Mouse (Mus musculus) kidney, embryonic 15.5 days (tissue): ENCODE measurements around the gene Slc16a13. TPM values are rescaled to one million over a fixed set of nuclear protein-coding genes. Genes with fewer than 3 reads are reported as not detected.

ENCODE experiments used
- ATAC-seq: fragments of 200-750 bp; cut with Nextera tagmentation; replicated peaks from 2 replicates; pipeline ENCODE4 v1.8.0; 2017; ENCODE audit warnings: moderate TSS enrichment; ENCODE audit not compliant: low FRiP score
- H3K27ac ChIP-seq: fragments of 300-500 bp; sonication (generic); 2 replicates; pipeline ENCODE4 v1.5.1; 2015; ENCODE audit warnings: mild to moderate bottlenecking, inconsistent platforms
- H3K27me3 ChIP-seq: fragments of 300-500 bp; sonication (generic); 2 replicates; pipeline ENCODE4 v1.6.1; 2015; ENCODE audit warnings: inconsistent platforms
- H3K36me3 ChIP-seq: fragments of 300-500 bp; sonication (generic); 2 replicates; pipeline ENCODE4 v1.6.1; 2015; ENCODE audit warnings: inconsistent platforms
- H3K4me1 ChIP-seq: fragments of 300-500 bp; sonication (generic); 2 replicates; pipeline ENCODE4 v1.6.1; 2015; ENCODE audit warnings: inconsistent platforms
- H3K4me2 ChIP-seq: fragments of 300-500 bp; sonication (generic); 2 replicates; pipeline ENCODE4 v1.6.1; 2015; ENCODE audit warnings: moderate library complexity, mild to moderate bottlenecking, inconsistent platforms
- H3K4me3 ChIP-seq: fragments of 300-500 bp; sonication (generic); replicated peaks from 2 replicates; pipeline ENCODE4 v1.5.1; 2015; ENCODE audit warnings: mild to moderate bottlenecking, inconsistent platforms
- H3K9ac ChIP-seq: fragments of 300-500 bp; sonication (generic); 2 replicates; pipeline ENCODE4 v1.6.1; 2015; ENCODE audit warnings: mild to moderate bottlenecking, inconsistent platforms
- H3K9me3 ChIP-seq: fragments of 300-500 bp; sonication (generic); replicated peaks from 2 replicates; pipeline ENCODE4 v1.6.1; 2016; ENCODE audit warnings: inconsistent platforms
- WGBS: fragments of 180-500 bp; shearing (Covaris S2); methylation state at CpG from one replicate; pipeline ENCODE4 v1.1.7; 2015; ENCODE audit warnings: mixed read lengths; 5-methylcytosine and 5-hydroxymethylcytosine counted together
- polyA plus RNA-seq: library from polyadenylated mRNA; unstranded; fragments of >200 nt; fragmentation: Nextera tagmentation; extraction: Ambion mirVana; gene quantifications from 2 replicates; pipeline ENCODE4 v1.2.1, GENCODE M21; 2015

Slc16a13 gene
- polyA plus RNA-seq, 1 experiment from 2014 or later: 13.3 TPM

- under 1% methylated on average over 33 of the region's 35 CpGs for WGBS
Measured at GRCm38 (mm10) chr11:70239541-70240279, 18.8 kb upstream of the Slc16a13 start, which contains the start of the genes Gm21988 and Rnasek. Gene Gm21988 (minus strand): TSS chr11:70239830. Gene Rnasek (minus strand): TSS chr11:70239842.

GRCm38 (mm10) chr11:70238591-70239440 lies 18.0 kb upstream of the Slc16a13 start:
- WGBS: 13% methylated on average over 23 of the region's 23 CpGs
- H3K4me1 ChIP-seq: peaks cover 45% of the 10 kb centered on the region
- no peak for ATAC-seq
- H3K9me3 ChIP-seq: no peaks in the 10 kb centered on the region
- H3K36me3 ChIP-seq: peaks cover 17% of the 10 kb centered on the region
- H3K27ac ChIP-seq: peak overlapping the region; percentile 93
- no peaks in the 10 kb centered on the region; the same call in 1 of the 2 replicates for H3K27me3 ChIP-seq
- peak overlapping the region; percentile 86 for H3K4me3 ChIP-seq
- peak overlapping the region; percentile 92 for H3K4me2 ChIP-seq
- peak overlapping the region; percentile 86 for H3K9ac ChIP-seq

More at GRCm38 (mm10) chr11:70239541-70240279, 18.8 kb upstream of the Slc16a13 start, which contains the start of the genes Gm21988 and Rnasek:
- H3K9me3 ChIP-seq: no peaks in the 10 kb centered on the region
- H3K27ac ChIP-seq: peak within 1 kb of the TSS; percentile 93
- H3K4me2 ChIP-seq: peak within 1 kb of the TSS; percentile 92
- H3K4me3 ChIP-seq: peak within 1 kb of the TSS; percentile 86
- H3K36me3 ChIP-seq: peaks cover 14% of the 10 kb centered on the region
- peaks cover 39% of the 10 kb centered on the region for H3K4me1 ChIP-seq
- ATAC-seq: peak; percentile 47
- peaks cover 4% of the 10 kb centered on the region; the same call in 1 of the 2 replicates for H3K27me3 ChIP-seq
- H3K9ac ChIP-seq: peak within 1 kb of the TSS; percentile 86

- Histone ChIP-seq H3K9me3 (no peaks in the 10 kb centered on the region), H3K4me1 (peaks cover 57% of the 10 kb centered on the region), H3K4me2 (peak within 1 kb of the TSS; percentile 92), H3K9ac (peak within 1 kb of the TSS; percentile 86), H3K27me3 (no peaks in the 10 kb centered on the region; the same call in 1 of the 2 replicates), H3K27ac (peak within 1 kb of the TSS; percentile 93), H3K4me3 (peak within 1 kb of the TSS; percentile 86), H3K36me3 (peaks cover 17% of the 10 kb centered on the region)
- under 1% methylated on average over 70 of the region's 70 CpGs for WGBS
- ATAC-seq: peak; percentile 92
Measured at GRCm38 (mm10) chr11:70237457-70238167, 16.7 kb upstream of the Slc16a13 start, which contains the start of gene 0610010K14Rik. Gene 0610010K14Rik (minus strand): TSS chr11:70237914.

GRCm38 (mm10) chr11:70236717-70237116 lies 15.9 kb upstream of the Slc16a13 start:
- WGBS: 42% methylated on average over 7 of the region's 7 CpGs
- no peaks in the 10 kb centered on the region for H3K9me3 ChIP-seq
- peak overlapping the region; percentile 92 for H3K4me2 ChIP-seq
- peaks cover 65% of the 10 kb centered on the region for H3K4me1 ChIP-seq
- H3K4me3 ChIP-seq: peak overlapping the region; percentile 86
- H3K9ac ChIP-seq: peak overlapping the region; percentile 86
- peak overlapping the region; percentile 93 for H3K27ac ChIP-seq
- H3K27me3 ChIP-seq: peaks cover 1% of the 10 kb centered on the region; the same call in 1 of the 2 replicates
- no peak for ATAC-seq
- peaks cover 17% of the 10 kb centered on the region for H3K36me3 ChIP-seq

- Histone ChIP-seq H3K36me3 (peaks cover 17% of the 10 kb centered on the region), H3K9ac (no peak overlapping the region), H3K9me3 (no peaks in the 10 kb centered on the region), H3K4me3 (no peak overlapping the region), H3K4me2 (no peak overlapping the region), H3K27me3 (peaks cover 10% of the 10 kb centered on the region), H3K27ac (no peak overlapping the region), H3K4me1 (peaks cover 69% of the 10 kb centered on the region)
- ATAC-seq: no peak
- 84% methylated on average over 12 of the region's 12 CpGs for WGBS
Measured at GRCm38 (mm10) chr11:70235254-70235900, 14.5 kb upstream of the Slc16a13 start.

GRCm38 (mm10) chr11:70234497-70234896 lies 13.6 kb upstream of the Slc16a13 start:
- Histone ChIP-seq H3K4me1 (peaks cover 75% of the 10 kb centered on the region), H3K4me3 (no peak overlapping the region), H3K9me3 (no peaks in the 10 kb centered on the region), H3K27ac (peak overlapping the region; percentile 32; the same call in 1 of the 2 replicates), H3K36me3 (peaks cover 17% of the 10 kb centered on the region), H3K4me2 (0 out of 2 replicates have a peak overlapping the region, but pooled peaks have one; percentile 16), H3K9ac (no peak overlapping the region), H3K27me3 (peaks cover 19% of the 10 kb centered on the region)
- 87% methylated on average over 8 of the region's 8 CpGs for WGBS
- no peak for ATAC-seq

GRCm38 (mm10) chr11:70234037-70234436 lies 13.2 kb upstream of the Slc16a13 start:
- Histone ChIP-seq H3K4me3 (no peak overlapping the region), H3K9ac (no peak overlapping the region), H3K4me2 (0 out of 2 replicates have a peak overlapping the region, but pooled peaks have one; percentile 16), H3K4me1 (peaks cover 77% of the 10 kb centered on the region), H3K9me3 (no peaks in the 10 kb centered on the region), H3K27me3 (peaks cover 24% of the 10 kb centered on the region), H3K36me3 (peaks cover 17% of the 10 kb centered on the region), H3K27ac (peak overlapping the region; percentile 32; the same call in 1 of the 2 replicates)
- ATAC-seq: no peak
- 64% methylated on average over 5 of the region's 5 CpGs for WGBS

GRCm38 (mm10) chr11:70233016-70233415 lies 12.2 kb upstream of the Slc16a13 start:
- peak overlapping the region; percentile 70 for H3K4me2 ChIP-seq
- peak overlapping the region; percentile 43 for H3K4me3 ChIP-seq
- H3K27ac ChIP-seq: 0 out of 2 replicates have a peak overlapping the region, but pooled peaks have one; percentile 9
- peaks cover 17% of the 10 kb centered on the region for H3K36me3 ChIP-seq
- H3K9ac ChIP-seq: peak overlapping the region; percentile 47
- WGBS: 31% methylated on average over 8 of the region's 8 CpGs
- ATAC-seq: no peak
- peaks cover 34% of the 10 kb centered on the region for H3K27me3 ChIP-seq
- no peaks in the 10 kb centered on the region for H3K9me3 ChIP-seq
- peaks cover 75% of the 10 kb centered on the region for H3K4me1 ChIP-seq

GRCm38 (mm10) chr11:70232546-70232945 lies 11.7 kb upstream of the Slc16a13 start:
- ATAC-seq: no peak
- H3K9ac ChIP-seq: peak overlapping the region; percentile 47
- peaks cover 79% of the 10 kb centered on the region for H3K4me1 ChIP-seq
- peak overlapping the region; percentile 43 for H3K4me3 ChIP-seq
- no peaks in the 10 kb centered on the region for H3K9me3 ChIP-seq
- peak overlapping the region; percentile 70 for H3K4me2 ChIP-seq
- H3K27ac ChIP-seq: 0 out of 2 replicates have a peak overlapping the region, but pooled peaks have one; percentile 23
- H3K36me3 ChIP-seq: peaks cover 17% of the 10 kb centered on the region
- WGBS: 7% methylated on average over 9 of the region's 10 CpGs
- H3K27me3 ChIP-seq: peaks cover 38% of the 10 kb centered on the region

- under 1% methylated on average over 32 of the region's 32 CpGs for WGBS
- ATAC-seq: peak; percentile 44; the same call in 1 of the 2 replicates
- peak overlapping the region; percentile 45 for H3K4me3 ChIP-seq
- H3K4me1 ChIP-seq: peaks cover 80% of the 10 kb centered on the region
- peaks cover 61% of the 10 kb centered on the region for H3K27me3 ChIP-seq
- peaks cover 9% of the 10 kb centered on the region for H3K36me3 ChIP-seq
- peak overlapping the region; percentile 27; the same call in 1 of the 2 replicates for H3K9ac ChIP-seq
- H3K4me2 ChIP-seq: peak overlapping the region; percentile 55
- no peaks in the 10 kb centered on the region for H3K9me3 ChIP-seq
- peak overlapping the region; percentile 88 for H3K27ac ChIP-seq
Measured at GRCm38 (mm10) chr11:70230239-70230727, 9.4 kb upstream of the Slc16a13 start.
